Mouse (Mus musculus): ENCODE measurements around the gene Nrros. TPM values are rescaled to one million over a fixed set of nuclear protein-coding genes. Genes with fewer than 3 reads are reported as not detected.
"Not testable (repeated sequence)": the region's sequence is repeated elsewhere in the genome, so short reads cannot be mapped to it uniquely, and the experiment has no call there.

The Nrros gene
- polyA plus RNA-seq, 1 experiment from 2014 or later = 6.7 TPM

GRCm38 (mm10) chr16:32102295-32102694 lies 63.1 kb downstream of the Nrros start:
- no peaks in the 10 kb centered on the region for H3K36me3 ChIP-seq (ENCODE audit: control insufficient read depth, insufficient read depth, low read length)
- no peak overlapping the region for H3K27ac ChIP-seq (ENCODE audit: low read depth, low read length)
- peaks cover 5% of the 10 kb centered on the region; the same call in 1 of the 2 replicates for H3K4me1 ChIP-seq (replicated peaks; ENCODE audit: control insufficient read depth, insufficient read depth, low read length)
- no peak overlapping the region for H3K4me3 ChIP-seq (ENCODE audit: low read depth, low read length)
- DNase-seq (ENCODE audit: low spot score) (no peak), ATAC-seq (replicated peaks; ENCODE audit: low FRiP score) (no peak)
- no peaks in the 10 kb centered on the region for H3K27me3 ChIP-seq (ENCODE audit: control insufficient read depth, insufficient read depth, low read length)
- no peak overlapping the region for H3K4me2 ChIP-seq (ENCODE audit: low read depth, low read length, severe bottlenecking)
- no peaks in the 10 kb centered on the region for H3K9me3 ChIP-seq (ENCODE audit: control insufficient read depth, low read length)
- 90% methylated on average over 13 of the region's 13 CpGs for WGBS
- H3K9ac ChIP-seq (ENCODE audit: low read length) = no peak overlapping the region

DNA sequence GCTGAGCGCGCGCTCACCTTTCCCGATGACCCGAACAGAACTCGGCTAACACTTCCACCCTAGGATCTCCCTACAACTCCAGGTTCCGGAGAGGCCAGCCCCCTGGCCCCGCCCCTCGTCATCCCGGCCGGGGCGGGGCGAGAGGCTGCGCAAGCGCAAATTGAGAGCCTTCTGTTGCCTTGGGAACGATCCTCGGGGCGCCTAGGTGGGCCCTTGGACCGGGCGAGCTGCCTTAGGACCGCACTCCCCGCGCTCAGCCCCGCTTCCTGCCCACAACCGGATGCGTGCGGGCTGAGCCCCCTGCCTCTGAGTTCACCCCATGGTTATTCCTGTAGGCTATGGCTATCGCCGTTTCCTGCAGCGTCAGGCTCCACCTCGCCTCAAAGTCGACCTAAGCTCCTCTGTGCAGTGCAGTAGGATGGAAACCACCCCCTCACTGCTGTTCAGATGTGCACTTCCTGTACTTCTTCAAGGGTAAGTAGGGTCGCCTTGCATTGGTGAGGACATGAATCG lies 65.7 kb downstream of the Nrros start, which contains the start of the genes Pigx and Cep19:
Pigx (minus strand) TSS at position 103 of the 513 bp plus-strand sequence.
Cep19 (plus strand) TSS at position 163 of the 513 bp plus-strand sequence.
- Histone ChIP-seq H3K4me2 (ENCODE audit: low read depth, low read length, severe bottlenecking) (peak within 1 kb of the TSS; percentile 77), H3K9ac (ENCODE audit: low read length) (peak within 1 kb of the TSS; percentile 87), H3K4me3 (ENCODE audit: low read depth, low read length) (peak within 1 kb of the TSS; percentile 96), H3K36me3 (ENCODE audit: control insufficient read depth, insufficient read depth, low read length) (no peaks in the 10 kb centered on the region), H3K27me3 (ENCODE audit: control insufficient read depth, insufficient read depth, low read length) (no peaks in the 10 kb centered on the region), H3K4me1 (replicated peaks; ENCODE audit: control insufficient read depth, insufficient read depth, low read length) (peaks cover 5% of the 10 kb centered on the region; the same call in 1 of the 2 replicates), H3K9me3 (ENCODE audit: control insufficient read depth, low read length) (no peaks in the 10 kb centered on the region), H3K27ac (ENCODE audit: low read depth, low read length) (peak within 1 kb of the TSS; percentile 71; the same call in 1 of the 2 replicates)
- DNase-seq (ENCODE audit: low spot score) (peak; percentile 95), ATAC-seq (replicated peaks; ENCODE audit: low FRiP score) (peak; percentile 98)
- 1% methylated on average over 34 of the region's 34 CpGs for WGBS

DNA sequence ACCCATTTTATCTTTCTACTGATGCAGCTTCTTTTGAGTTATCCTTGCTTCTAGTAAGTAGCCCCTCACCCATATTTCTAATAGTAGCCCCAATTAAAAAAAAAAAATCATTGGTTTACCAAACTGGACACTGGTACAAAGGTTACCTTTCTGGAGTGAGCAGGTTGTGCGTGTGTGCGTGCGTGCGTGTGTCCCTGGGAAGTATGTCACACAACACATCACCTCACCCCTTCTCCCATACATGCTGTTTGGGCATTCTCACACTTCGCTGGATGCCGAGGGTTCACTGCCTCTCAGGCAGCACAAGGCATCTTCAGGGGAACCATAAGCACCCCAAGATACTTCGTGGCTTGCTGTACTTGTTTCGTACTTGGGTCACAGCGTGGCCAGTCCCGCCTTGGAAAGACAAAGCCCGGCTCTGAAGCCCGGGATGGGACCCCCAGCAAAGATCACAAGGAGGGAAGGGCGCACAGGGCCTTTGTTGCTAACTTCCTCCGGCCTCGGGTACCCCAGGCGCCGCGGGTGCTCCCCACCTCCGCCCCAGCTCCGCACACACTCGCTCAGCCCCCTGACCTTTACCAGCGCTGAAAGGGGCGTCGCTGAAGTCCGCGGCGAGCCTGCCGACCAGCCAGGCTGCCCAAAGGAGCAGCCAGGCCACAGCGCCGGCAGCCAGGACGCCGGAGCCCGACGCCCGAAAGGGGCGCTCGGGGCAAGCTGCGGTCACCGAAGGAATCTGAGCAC lies 66.3 kb downstream of the Nrros start:
- Histone ChIP-seq H3K27ac (ENCODE audit: low read depth, low read length) (peak overlapping the region; percentile 71; the same call in 1 of the 2 replicates), H3K4me3 (ENCODE audit: low read depth, low read length) (peak overlapping the region; percentile 96), H3K4me2 (ENCODE audit: low read depth, low read length, severe bottlenecking) (peak overlapping the region; percentile 77), H3K27me3 (ENCODE audit: control insufficient read depth, insufficient read depth, low read length) (no peaks in the 10 kb centered on the region), H3K9ac (ENCODE audit: low read length) (peak overlapping the region; percentile 87), H3K4me1 (replicated peaks; ENCODE audit: control insufficient read depth, insufficient read depth, low read length) (peaks cover 5% of the 10 kb centered on the region; the same call in 1 of the 2 replicates), H3K9me3 (ENCODE audit: control insufficient read depth, low read length) (no peaks in the 10 kb centered on the region), H3K36me3 (ENCODE audit: control insufficient read depth, insufficient read depth, low read length) (no peaks in the 10 kb centered on the region)
- 0% methylated on average over 33 of the region's 39 CpGs for WGBS
- DNase-seq (ENCODE audit: low spot score) (no peak), ATAC-seq (replicated peaks; ENCODE audit: low FRiP score) (peak; percentile 86)

DNA sequence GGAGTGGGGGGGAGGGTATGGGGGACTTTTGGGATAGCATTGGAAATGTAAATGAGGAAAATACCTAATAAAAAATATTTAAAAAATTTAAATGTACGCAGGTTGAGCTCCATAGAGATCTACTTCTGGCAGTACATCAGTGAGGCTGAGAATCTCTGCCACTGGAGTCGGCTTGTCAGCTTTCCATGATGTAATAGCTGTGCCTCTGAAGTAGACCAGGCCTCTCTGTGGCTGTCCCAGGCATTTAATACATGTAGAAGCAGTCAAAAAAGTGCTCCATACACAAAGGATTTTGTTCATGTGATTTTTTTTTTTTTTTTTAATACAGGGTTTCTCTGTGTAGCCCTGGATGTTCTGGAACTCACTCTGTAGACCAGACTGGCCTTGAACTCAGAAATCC lies 67.6 kb downstream of the Nrros start:
- H3K36me3 ChIP-seq (ENCODE audit: control insufficient read depth, insufficient read depth, low read length); H3K4me3 ChIP-seq (ENCODE audit: low read depth, low read length); DNase-seq (ENCODE audit: low spot score); H3K9me3 ChIP-seq (ENCODE audit: control insufficient read depth, low read length); H3K27ac ChIP-seq (ENCODE audit: low read depth, low read length); H3K4me2 ChIP-seq (ENCODE audit: low read depth, low read length, severe bottlenecking); H3K27me3 ChIP-seq (ENCODE audit: control insufficient read depth, insufficient read depth, low read length); H3K9ac ChIP-seq (ENCODE audit: low read length); ATAC-seq (replicated peaks; ENCODE audit: low FRiP score); H3K4me1 ChIP-seq (replicated peaks; ENCODE audit: control insufficient read depth, insufficient read depth, low read length): not testable (repeated sequence)
- WGBS = 90% methylated on average over 2 of the region's 2 CpGs

Other genes starting within 250 kb of the Nrros start
- 0.97 and 1.1 TPM in 2 replicates for gene Pigz, start 231.7 kb downstream of the Nrros start, polyA plus RNA-seq (2014; fragmentation: Nextera tagmentation; extraction: Ambion mirVana)
- gene 0610012G03Rik, start 217.1 kb downstream of the Nrros start, polyA plus RNA-seq (2014; fragmentation: Nextera tagmentation; extraction: Ambion mirVana) = 84.6 and 92.5 TPM in 2 replicates
- gene Ncbp2, start 217.1 kb downstream of the Nrros start, polyA plus RNA-seq (2014; fragmentation: Nextera tagmentation; extraction: Ambion mirVana) = 146 and 149 TPM in 2 replicates
- gene Senp5, start 162.3 kb downstream of the Nrros start, polyA plus RNA-seq (2014; fragmentation: Nextera tagmentation; extraction: Ambion mirVana) = 13.6 and 15.2 TPM in 2 replicates
- gene Pak2, start 86.3 kb downstream of the Nrros start, polyA plus RNA-seq (2014; fragmentation: Nextera tagmentation; extraction: Ambion mirVana) = 52.6 and 53.9 TPM in 2 replicates
- gene Pigx, start 65.9 kb downstream of the Nrros start, polyA plus RNA-seq (2014; fragmentation: Nextera tagmentation; extraction: Ambion mirVana) = 136 and 144 TPM in 2 replicates
- gene Cep19, start 65.8 kb downstream of the Nrros start, polyA plus RNA-seq (2014; fragmentation: Nextera tagmentation; extraction: Ambion mirVana) = 43.3 and 43.5 TPM in 2 replicates
- 0.35 TPM in 1 of 2 replicates, not detected in the other for gene Bex6, start 14.2 kb upstream of the Nrros start, polyA plus RNA-seq (2014; fragmentation: Nextera tagmentation; extraction: Ambion mirVana)
- gene Fbxo45, start 81.6 kb upstream of the Nrros start, polyA plus RNA-seq (2014; fragmentation: Nextera tagmentation; extraction: Ambion mirVana) = 28.0 and 31.1 TPM in 2 replicates
- 17.4 and 20.3 TPM in 2 replicates for gene Wdr53, start 81.6 kb upstream of the Nrros start, polyA plus RNA-seq (2014; fragmentation: Nextera tagmentation; extraction: Ambion mirVana)
- gene Smco1, start 105.9 kb upstream of the Nrros start, polyA plus RNA-seq (2014; fragmentation: Nextera tagmentation; extraction: Ambion mirVana) = not detected in 2 replicates
- 36.6 and 40.9 TPM in 2 replicates for gene Rnf168, start 111.9 kb upstream of the Nrros start, polyA plus RNA-seq (2014; fragmentation: Nextera tagmentation; extraction: Ambion mirVana)
- gene Ubxn7, start 166.7 kb upstream of the Nrros start, polyA plus RNA-seq (2014; fragmentation: Nextera tagmentation; extraction: Ambion mirVana) = 24.6 and 28.8 TPM in 2 replicates
- not detected in 2 replicates for gene Tm4sf19, start 234.9 kb upstream of the Nrros start, polyA plus RNA-seq (2014; fragmentation: Nextera tagmentation; extraction: Ambion mirVana)

Data from forebrain, embryonic 11.5 days (tissue).